Mouse (Mus musculus) liver, embryonic 14.5 days (tissue): Measurements from ENCODE around the gene Gm13695.
"Not testable (repeated sequence)": the region's sequence is repeated elsewhere in the genome, so short reads cannot be mapped to it uniquely, and the experiment has no call there.

Experiments
- CTCF ChIP-seq: IDR thresholded peaks from 2 replicates; pipeline ENCODE4 v1.5.1; 2016; ENCODE audit warnings: antibody characterized with exemption, low read depth, control low read depth
- EP300 ChIP-seq: IDR thresholded peaks from 2 replicates; pipeline ENCODE4 v1.6.1; 2016; ENCODE audit warnings: antibody characterized with exemption, low read depth

- TF ChIP-seq CTCF, EP300: not testable (repeated sequence)
Observed at GRCm38 (mm10) chr2:83972823-83973222, 5.7 kb downstream of the Gm13695 start, which contains the start of gene Gm13696.
